In the genomic region with DNA sequence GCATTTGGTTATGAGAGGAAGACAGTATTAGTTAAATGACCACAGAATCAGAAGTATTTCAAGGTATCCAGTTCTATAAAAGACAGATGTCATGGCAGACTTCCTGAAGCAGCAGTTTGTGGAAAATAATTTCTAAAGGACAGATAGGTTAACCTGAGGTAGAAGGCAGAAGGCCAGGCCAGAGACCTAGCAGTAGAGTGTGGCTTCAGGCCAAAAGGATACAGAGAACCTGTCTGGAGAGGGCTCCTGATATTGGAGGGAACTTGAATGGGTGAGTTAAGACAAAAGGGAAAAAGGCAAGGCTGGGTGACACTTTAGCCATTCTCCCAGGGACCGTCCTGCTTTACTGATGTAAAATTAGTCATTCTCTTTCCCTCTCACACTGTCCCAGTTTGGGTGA, we compare ENCODE assay signal across 22 mouse cellular contexts.
"Had no signal": no experiment of that assay in that cellular context is flagged by ENCODE, and none has a peak within 500 bp of the region (broad histone marks: within the 10 kb centered on the region; RNA-seq: fewer than 3 reads in every experiment).

No protein-coding gene starts in this region.

- H3K27me3 ChIP-seq: heart, embryonic 13.5 days; heart, embryonic 15.5 days; hindbrain, embryonic 13.5 days; intestine, embryonic 15.5 days; limb, embryonic 12.5 days; liver, embryonic 13.5 days; liver, embryonic 15.5 days had no signal

- ATAC-seq: hindbrain, embryonic 16.5 days; inflammation-experienced regulatory T-cells, adult 6 months; intestine, embryonic 15.5 days; intestine, postnatal 0 days had no signal

- DNase-seq: gastrocnemius, postnatal 14 days; gastrocnemius, postnatal 36 days; heart, adult 11 months; heart, adult 2 months; heart, postnatal 14 days; heart, postnatal 36 days; kidney, adult 18-20 months; kidney, adult 8-10 months; kidney, postnatal 10 days; kidney, postnatal 25 days; kidney, postnatal 4 days; liver; liver, embryonic 13.5 days had no signal
